Mouse (Mus musculus) spleen, embryonic (tissue): ENCODE measurements around the gene Grin3b.

ENCODE experiments used
- CTCF ChIA-PET: fragments of 350-600 bp; sonication (Branson Sonifier 250); formaldehyde crosslinking; loops from one replicate; lab custom pipeline; 2022; lab: Charles Lee

Grin3b gene

GRCm38 (mm10) chr10:79970415-79971182 is at the start of gene Grin3b:
Grin3b (plus strand) TSS chr10:79970715.
- CTCF ChIA-PET: no interaction called here

- CTCF ChIA-PET: interaction anchor here (1.0 kb wide), 1 partner anchor 30 kb away, joined by 3 read pairs; the partner anchor contains the start of gene Cfd
Measured at GRCm38 (mm10) chr10:79920958-79921535, 49.5 kb upstream of the Grin3b start, which contains the start of gene R3hdm4. R3hdm4 (minus strand) TSS chr10:79921208.

DNA sequence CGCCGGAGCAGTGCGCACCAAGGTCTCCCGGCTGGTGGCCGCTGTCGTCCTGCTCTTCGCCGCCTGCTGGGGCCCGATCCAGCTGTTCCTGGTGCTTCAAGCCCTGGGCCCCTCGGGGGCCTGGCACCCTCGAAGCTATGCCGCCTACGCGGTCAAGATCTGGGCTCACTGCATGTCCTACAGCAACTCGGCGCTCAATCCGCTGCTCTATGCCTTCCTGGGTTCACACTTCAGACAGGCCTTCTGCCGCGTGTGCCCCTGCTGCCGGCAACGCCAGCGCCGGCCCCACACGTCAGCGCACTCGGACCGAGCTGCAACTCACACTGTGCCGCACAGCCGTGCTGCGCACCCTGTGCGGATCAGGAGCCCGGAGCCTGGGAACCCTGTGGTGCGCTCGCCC is 48.9 kb upstream of the Grin3b start:
- CTCF ChIA-PET: interaction anchor here (0.6 kb wide), 1 partner anchor 13 kb away, joined by 3 read pairs; no protein-coding TSS in a partner anchor

- CTCF ChIA-PET: interaction anchor here (0.7 to 3.2 kb wide), 7 partner anchors 14 to 90 kb away, joined by 3 to 14 read pairs (median 9); partner anchors contain the start of gene Gm26602
Measured at GRCm38 (mm10) chr10:79924998-79925784, 45.3 kb upstream of the Grin3b start.

GRCm38 (mm10) chr10:79925785-79926490 is 44.6 kb upstream of the Grin3b start:
- CTCF ChIA-PET: interaction anchor here (0.7 to 3.2 kb wide), 7 partner anchors 15 to 91 kb away, joined by 3 to 14 read pairs (median 9); partner anchors contain the start of gene Gm26602

DNA sequence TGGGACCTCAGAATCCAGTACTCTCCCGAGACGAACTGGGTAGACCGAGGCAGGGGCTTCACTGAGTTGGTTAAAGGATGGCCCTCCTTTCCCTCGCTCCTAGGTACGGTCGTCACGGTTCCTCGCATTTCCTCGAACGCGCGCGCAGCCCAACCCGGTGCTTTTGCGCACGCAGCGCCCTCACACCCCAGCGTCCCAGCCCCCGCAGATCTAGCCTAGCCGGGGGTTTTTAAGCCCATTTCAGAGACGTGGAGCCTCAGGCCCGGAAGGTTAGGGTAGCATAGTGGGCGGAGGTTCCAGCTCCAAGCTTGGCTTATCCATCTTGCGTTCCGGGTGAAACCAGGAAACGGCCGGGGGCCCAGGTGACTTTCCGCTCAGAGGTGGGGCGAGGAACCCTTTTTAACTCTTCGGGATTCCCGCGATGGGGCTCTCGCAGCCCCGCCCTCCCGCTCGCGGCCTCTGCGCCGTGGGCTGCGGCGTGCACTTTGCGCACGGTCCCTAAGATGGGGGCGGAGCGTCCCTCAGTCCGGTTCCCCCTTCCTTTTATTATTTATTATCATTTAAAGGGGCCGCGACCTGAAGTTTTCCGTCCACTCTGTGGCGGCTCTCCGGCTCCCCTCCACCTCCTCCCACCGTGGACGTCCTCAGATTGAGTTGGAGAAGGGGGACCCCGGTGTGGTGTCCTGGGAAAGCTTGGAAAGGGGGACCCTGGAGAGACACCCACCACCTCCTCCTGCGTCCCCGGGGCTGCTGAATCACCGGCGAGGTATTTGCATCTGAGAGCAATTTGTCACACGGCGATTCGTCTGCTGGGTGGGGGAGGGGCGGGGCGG is 43.8 kb upstream of the Grin3b start, which contains the start of gene Arid3a:
TSS of gene Arid3a (plus strand) at position 553 of the 833 bp plus-strand sequence.
- CTCF ChIA-PET: interaction anchor here (0.7 to 3.2 kb wide), 4 partner anchors 27 to 92 kb away, joined by 3 to 14 read pairs (median 10); no protein-coding TSS in a partner anchor

GRCm38 (mm10) chr10:79927324-79928029 is 43.0 kb upstream of the Grin3b start:
- CTCF ChIA-PET: interaction anchor here (0.5 to 3.2 kb wide), 6 partner anchors 23 to 214 kb away, joined by 3 to 14 read pairs (median 6); no protein-coding TSS in a partner anchor

GRCm38 (mm10) chr10:79928030-79928694 is 42.4 kb upstream of the Grin3b start:
- CTCF ChIA-PET: interaction anchor here (0.5 to 3.2 kb wide), 8 partner anchors 10 to 224 kb away, joined by 3 to 11 read pairs (median 4); partner anchors contain the start of gene Misp

- CTCF ChIA-PET: interaction anchor here (0.6 to 0.7 kb wide), 2 partner anchors 15 to 223 kb away, joined by 3 to 4 read pairs; no protein-coding TSS in a partner anchor
Measured at GRCm38 (mm10) chr10:79928907-79929701, 41.4 kb upstream of the Grin3b start.

- CTCF ChIA-PET: no interaction called here
Measured at GRCm38 (mm10) chr10:79929967-79930825, 40.3 kb upstream of the Grin3b start.

GRCm38 (mm10) chr10:79930826-79931186 is 39.7 kb upstream of the Grin3b start:
- CTCF ChIA-PET: no interaction called here

- CTCF ChIA-PET: no interaction called here
Measured at GRCm38 (mm10) chr10:79931797-79932196, 38.7 kb upstream of the Grin3b start.

GRCm38 (mm10) chr10:79932736-79933135 is 37.8 kb upstream of the Grin3b start:
- CTCF ChIA-PET: no interaction called here

GRCm38 (mm10) chr10:79933145-79933679 is 37.3 kb upstream of the Grin3b start:
- CTCF ChIA-PET: no interaction called here

DNA sequence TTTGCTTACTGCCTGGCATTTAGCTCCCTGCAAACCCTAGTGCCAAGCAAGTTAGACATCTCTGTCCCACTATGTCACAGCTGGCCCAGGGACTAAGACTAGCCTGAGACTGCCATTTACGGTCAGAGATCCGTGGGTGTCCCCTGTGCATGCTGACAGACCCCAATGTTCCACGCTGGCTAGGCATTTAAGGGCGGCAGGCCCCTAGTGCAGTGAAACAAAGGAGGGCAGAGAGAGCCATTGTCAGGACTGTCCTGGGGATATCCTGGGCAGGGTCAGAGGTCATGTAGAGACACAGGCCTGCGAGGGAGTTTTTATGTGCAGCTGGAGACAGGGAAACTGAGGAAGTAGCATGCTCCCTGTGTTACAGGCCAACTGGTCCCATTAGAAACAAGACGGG is 36.7 kb upstream of the Grin3b start:
- CTCF ChIA-PET: interaction anchor here (0.6 kb wide), 1 partner anchor 99 kb away, joined by 8 read pairs; no protein-coding TSS in a partner anchor

DNA sequence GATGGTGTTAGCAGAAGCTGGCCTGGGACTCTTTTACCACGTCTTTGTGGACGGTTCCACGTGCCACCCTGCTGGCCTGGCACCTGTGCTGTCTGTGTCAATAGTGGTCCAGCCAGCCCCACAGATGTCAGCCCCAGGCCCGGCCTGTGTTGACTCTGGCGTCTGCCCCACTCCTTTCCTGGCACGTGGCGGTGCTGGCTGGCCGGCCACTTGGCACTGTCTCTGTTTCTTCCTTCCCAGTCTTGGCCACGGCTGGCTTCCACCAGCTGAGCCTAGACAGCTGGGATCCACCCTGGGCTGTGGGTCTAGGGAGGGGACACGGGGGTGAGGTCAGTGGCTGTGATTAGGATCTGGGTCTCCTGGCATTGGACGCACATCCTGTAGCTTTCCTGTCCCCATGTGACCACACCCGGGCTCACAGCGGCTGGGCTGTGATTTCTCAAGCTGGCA is 36.2 kb upstream of the Grin3b start:
- CTCF ChIA-PET: interaction anchor here (0.6 kb wide), 1 partner anchor 99 kb away, joined by 8 read pairs; no protein-coding TSS in a partner anchor
